Mouse (Mus musculus) heart, postnatal 10 days (tissue): ENCODE measurements around the gene Idh2. TPM values are rescaled to one million over a fixed set of nuclear protein-coding genes. Genes with fewer than 3 reads are reported as not detected.
A peak's percentile ranks its signal among the peaks of the same experiment; 100 is the strongest.

Experiments used
- DNase-seq, 2 experiments: peaks; one replicate each; pipeline ENCODE4 v3.0.0; 2021
- intact Hi-C: fragments of 180-260 bp; cut with DNase I; formaldehyde crosslinking; loops from one replicate; pipeline ENCODE4 v1.15.1; 2025
- total RNA-seq, 2 experiments: library from RNA; stranded (reverse); gene quantifications; 2 replicates each; pipeline ENCODE4 v1.2.3; 2021

The Idh2 gene
- total RNA-seq, 2 experiments from 2014 or later: 1,610 to 1,731 TPM

GRCm38 (mm10) chr7:80091004-80091865 is 24.0 kb downstream of the Idh2 start:
- intact Hi-C loops: loop anchor here (2.0 kb wide), 1 partner anchor 66 kb away; the partner anchor contains the start of gene Zfp710
- DNase-seq: no peak

- intact Hi-C loops: loop anchor here (2.0 kb wide), 1 partner anchor 66 kb away; the partner anchor contains the start of gene Zfp710
- no peak for DNase-seq
These were observed 24.8 kb downstream of the Idh2 start for GRCm38 (mm10) chr7:80090191-80091003.

- intact Hi-C loops: loop anchor here (10.0 kb wide), 1 partner anchor 283 kb away; no protein-coding TSS in a partner anchor
- no peak for DNase-seq
These were observed 27.0 kb downstream of the Idh2 start for GRCm38 (mm10) chr7:80088191-80088590.

- DNase-seq: no peak
- intact Hi-C loops: loop anchor here (2.0 to 10.0 kb wide), 2 partner anchors 35 to 281 kb away; no protein-coding TSS in a partner anchor
These were observed 29.0 kb downstream of the Idh2 start for GRCm38 (mm10) chr7:80085970-80086715.

- DNase-seq: peak; percentile 65 to 82
- intact Hi-C loops: loop anchor here (2.0 to 10.0 kb wide), 3 partner anchors 34 to 280 kb away; no protein-coding TSS in a partner anchor
These were observed 30.7 kb downstream of the Idh2 start for GRCm38 (mm10) chr7:80084484-80084931.

- DNase-seq: no peak
- intact Hi-C loops: loop anchor here (5.0 to 10.0 kb wide), 2 partner anchors 155 to 277 kb away; no protein-coding TSS in a partner anchor
These were observed 33.3 kb downstream of the Idh2 start for GRCm38 (mm10) chr7:80081586-80082554.

GRCm38 (mm10) chr7:80078792-80079301 is 36.3 kb downstream of the Idh2 start:
- peak; percentile 95 for DNase-seq
- intact Hi-C loops: loop anchor here (2.0 kb wide), 1 partner anchor 52 kb away; no protein-coding TSS in a partner anchor

GRCm38 (mm10) chr7:80077801-80078200 is 37.4 kb downstream of the Idh2 start:
- intact Hi-C loops: loop anchor here (2.0 kb wide), 1 partner anchor 51 kb away; no protein-coding TSS in a partner anchor
- DNase-seq: peak in 1 of 2 experiments; percentile 40

GRCm38 (mm10) chr7:80076961-80077716 is 38.1 kb downstream of the Idh2 start:
- intact Hi-C loops: no loop called here

GRCm38 (mm10) chr7:80075946-80076583 is 39.1 kb downstream of the Idh2 start:
- intact Hi-C loops: no loop called here
- no peak for DNase-seq

More at GRCm38 (mm10) chr7:80076961-80077716, 38.1 kb downstream of the Idh2 start:
- no peak for DNase-seq

- intact Hi-C loops: no loop called here
- peak; percentile 67 to 74 for DNase-seq
These were observed 40.2 kb downstream of the Idh2 start for GRCm38 (mm10) chr7:80074921-80075441.

GRCm38 (mm10) chr7:80073506-80073905 is 41.7 kb downstream of the Idh2 start:
- intact Hi-C loops: no loop called here
- DNase-seq: no peak

- intact Hi-C loops: no loop called here
- DNase-seq: no peak
These were observed 42.9 kb downstream of the Idh2 start for GRCm38 (mm10) chr7:80072297-80072696.

GRCm38 (mm10) chr7:80071209-80071608 is 44.0 kb downstream of the Idh2 start:
- DNase-seq: no peak
- intact Hi-C loops: no loop called here

- intact Hi-C loops: no loop called here
- DNase-seq: peak; percentile 69 to 71
These were observed 45.4 kb downstream of the Idh2 start for GRCm38 (mm10) chr7:80069615-80070327.

- intact Hi-C loops: no loop called here
- no peak for DNase-seq
These were observed 46.9 kb downstream of the Idh2 start for GRCm38 (mm10) chr7:80068341-80068740.
